In the genomic region with DNA sequence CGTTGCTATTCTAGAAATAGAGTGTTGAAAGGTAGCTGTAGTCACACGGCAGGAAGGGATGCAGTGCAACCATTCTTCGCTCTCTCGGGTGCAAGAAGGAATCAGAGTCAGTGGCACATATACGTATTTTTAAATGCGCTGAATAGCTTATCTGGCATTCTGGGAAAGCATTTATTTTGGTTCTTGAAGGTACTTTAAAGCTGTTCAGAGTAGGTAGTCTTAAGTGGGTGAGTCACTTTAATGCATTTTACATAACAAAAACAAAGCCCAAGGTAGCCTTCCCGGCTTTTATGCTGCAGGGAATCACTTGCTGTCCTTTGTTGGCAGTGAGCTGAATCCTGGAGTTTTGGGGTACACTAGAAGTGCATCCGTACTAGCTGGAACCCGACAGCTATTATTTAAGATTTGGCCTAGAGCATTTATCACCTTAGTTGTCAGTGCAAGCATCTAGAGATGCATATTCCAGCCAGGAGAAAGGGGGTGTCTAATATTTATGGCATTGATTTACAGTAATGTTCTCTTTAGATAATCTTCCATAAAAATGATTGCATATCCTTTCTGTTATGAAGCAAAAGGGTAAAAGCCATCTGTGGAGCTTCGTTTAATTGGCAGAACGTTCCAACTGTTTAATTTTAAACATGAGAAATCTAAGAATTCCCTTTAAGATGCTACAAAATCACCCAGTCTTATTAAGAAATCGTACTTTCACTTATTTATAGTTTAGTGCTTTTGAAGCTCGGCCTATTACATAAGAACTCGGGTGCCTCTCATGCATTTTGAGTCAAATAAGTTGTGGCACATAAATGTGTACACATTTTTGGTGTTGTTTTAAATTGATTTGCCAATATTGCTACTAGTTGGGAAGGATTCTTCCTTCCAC, we compare ENCODE assay signal across 7 mouse cellular contexts. TPM values are rescaled to one million over a fixed set of nuclear protein-coding genes. Genes with fewer than 3 reads are reported as not detected.
DNase-seq lines count a peak whose midpoint lies in the region; ATAC-seq and TF ChIP-seq lines count a peak whose summit lies in the region.

No protein-coding gene starts in this region.

- H3K9me3 ChIP-seq in liver, embryonic 11.5 days (ENCODE audit: control insufficient read depth, low read length) = no peaks in the 10 kb centered on the region
- H3K9me3 ChIP-seq in liver, postnatal 0 days (ENCODE audit: low read length) = no peaks in the 10 kb centered on the region
- H3K9me3 ChIP-seq in midbrain, embryonic 16.5 days (replicated peaks; ENCODE audit: control insufficient read depth, low read length, poor library complexity, severe bottlenecking) = no peaks in the 10 kb centered on the region

- intact Hi-C loops in heart, postnatal 10 days (cut with DNase I) = loop anchor here (2.0 to 10.0 kb wide), 4 partner anchors 31 to 179 kb away; no protein-coding TSS in a partner anchor

- no peak overlapping the region for H3K27ac ChIP-seq in liver, embryonic 11.5 days (ENCODE audit: low read depth, low read length)
- no peak overlapping the region for H3K27ac ChIP-seq in liver, postnatal 0 days (ENCODE audit: low read depth)
- peak overlapping the region; percentile 98 for H3K27ac ChIP-seq in cortical plate, adult 2 months (ENCODE audit: insufficient read depth, low read length)
- peak overlapping the region; percentile 96 for H3K27ac ChIP-seq in midbrain, embryonic 16.5 days (ENCODE audit: low read length)

- DNase-seq in liver, embryonic 11.5 days (ENCODE audit: low spot score) = no peak
- no peak for DNase-seq in liver, postnatal 0 days
- peak; percentile 17 to 24 for DNase-seq in heart, postnatal 10 days
- no peak for DNase-seq in thymus, postnatal 14 days

- no peak for ATAC-seq in liver, embryonic 11.5 days (replicated peaks; ENCODE audit: low FRiP score)
- ATAC-seq in liver, postnatal 0 days = no peak
- no peak for ATAC-seq in midbrain, embryonic 16.5 days
- ATAC-seq in granulocyte monocyte progenitor cell, adult 5-6 weeks (replicated peaks; ENCODE audit: poor library complexity, severe bottlenecking) = no peak

- peaks cover 33% of the 10 kb centered on the region for H3K27me3 ChIP-seq in liver, embryonic 11.5 days (replicated peaks; ENCODE audit: control insufficient read depth, insufficient read depth, low read length)
- peaks cover 37% of the 10 kb centered on the region for H3K27me3 ChIP-seq in liver, postnatal 0 days (ENCODE audit: insufficient read depth, low read length)
- no peaks in the 10 kb centered on the region for H3K27me3 ChIP-seq in midbrain, embryonic 16.5 days (ENCODE audit: control insufficient read depth, insufficient read depth, low read depth, low read length)

- peak overlapping the region; percentile 67; the same call in 1 of the 2 replicates for H3K4me2 ChIP-seq in liver, embryonic 11.5 days
- no peak overlapping the region for H3K4me2 ChIP-seq in liver, postnatal 0 days (ENCODE audit: low read depth, low read length)
- H3K4me2 ChIP-seq in midbrain, embryonic 16.5 days (ENCODE audit: low read length) = peak overlapping the region; percentile 69

- 35% methylated on average over 14 of the region's 14 CpGs for WGBS in liver, embryonic 11.5 days
- 39% methylated on average over 14 of the region's 14 CpGs for WGBS in liver, postnatal 0 days (ENCODE audit: insufficient replicate concordance)
- WGBS in midbrain, embryonic 16.5 days = 15% methylated on average over 14 of the region's 14 CpGs

- TF ChIP-seq POLR2A in cortical plate, adult 2 months (IDR thresholded peaks at IDR 0.05; ENCODE audit: extremely low read depth, insufficient read depth, low read length) = peak; percentile 47; the same call in 1 of the 2 replicates

- no peaks in the 10 kb centered on the region for H3K36me3 ChIP-seq in liver, embryonic 11.5 days (ENCODE audit: control insufficient read depth, insufficient read depth, low read length)
- H3K36me3 ChIP-seq in liver, postnatal 0 days (replicated peaks; ENCODE audit: insufficient read depth, low read length) = no peaks in the 10 kb centered on the region
- H3K36me3 ChIP-seq in midbrain, embryonic 16.5 days (ENCODE audit: control insufficient read depth, insufficient read depth, low read length) = no peaks in the 10 kb centered on the region

- no peak for TF ChIP-seq CTCF in liver, postnatal 0 days (IDR thresholded peaks at IDR 0.05; ENCODE audit: low read depth)
- no peak for TF ChIP-seq CTCF in cortical plate, adult 2 months (IDR thresholded peaks at IDR 0.05; ENCODE audit: extremely low read depth, insufficient read depth, low read length)

- H3K4me1 ChIP-seq in liver, embryonic 11.5 days (replicated peaks; ENCODE audit: control insufficient read depth, insufficient read depth, low read length) = no peaks in the 10 kb centered on the region; the same call in 1 of the 2 replicates
- H3K4me1 ChIP-seq in liver, postnatal 0 days (ENCODE audit: insufficient read depth) = peaks cover 6% of the 10 kb centered on the region
- H3K4me1 ChIP-seq in cortical plate, adult 2 months (ENCODE audit: control insufficient read depth, insufficient read depth, low read length) = no peaks in the 10 kb centered on the region; the same call in 1 of the 2 replicates
- H3K4me1 ChIP-seq in midbrain, embryonic 16.5 days (ENCODE audit: control insufficient read depth, insufficient read depth, low read length) = peaks cover 4% of the 10 kb centered on the region

- H3K4me3 ChIP-seq in liver, embryonic 11.5 days (ENCODE audit: low read depth, low read length) = peak overlapping the region; percentile 47; the same call in 1 of the 2 replicates
- H3K4me3 ChIP-seq in liver, postnatal 0 days (ENCODE audit: low read depth, low read length) = no peak overlapping the region
- H3K4me3 ChIP-seq in cortical plate, adult 2 months (ENCODE audit: insufficient read depth, low read length) = peak overlapping the region; percentile 76
- peak overlapping the region; percentile 59 for H3K4me3 ChIP-seq in midbrain, embryonic 16.5 days (ENCODE audit: low read depth, low read length)

- H3K9ac ChIP-seq in liver, embryonic 11.5 days (ENCODE audit: low read depth, low read length) = no peak overlapping the region
- no peak overlapping the region for H3K9ac ChIP-seq in liver, postnatal 0 days (replicated peaks)
- peak overlapping the region; percentile 92 for H3K9ac ChIP-seq in midbrain, embryonic 16.5 days (ENCODE audit: low read depth, low read length)

- TF ChIP-seq EP300 in liver, postnatal 0 days (IDR thresholded peaks at IDR 0.05; ENCODE audit: low read depth) = no peak

RNA-seq across cellular contexts. Expression of a gene that starts 1.6 kb away (rescaled TPM):
- polyA plus RNA-seq in liver, embryonic 11.5 days (2014; fragmentation: Nextera tagmentation; extraction: Ambion mirVana) = 3.0 TPM in 2 replicates
- 0.25 and 0.50 TPM in 2 replicates for polyA plus RNA-seq in liver, postnatal 0 days (2015; fragmentation: Nextera tagmentation; extraction: Ambion mirVana)
- polyA plus RNA-seq in cortical plate, adult 2 months (2012; rRNA removed) = 77.3 and 82.2 TPM in 2 replicates
- 10 to 100 TPM; 67.1 to 70.1 TPM for total RNA-seq in heart, postnatal 10 days (2021)
- 36.4 and 36.9 TPM in 2 replicates for polyA plus RNA-seq in midbrain, embryonic 16.5 days (2015; fragmentation: Nextera tagmentation; extraction: Ambion mirVana)
- not detected in 2 replicates for total RNA-seq in granulocyte monocyte progenitor cell, adult 5-6 weeks (2014; fragmentation: Nextera tagmentation)
- not detected in 2 replicates for total RNA-seq in granulocyte monocyte progenitor cell, adult 5-6 weeks (2017)

Comparison
In these comparisons a context has a peak if more than half of its experiments do, and no peak if none do; other contexts are left out.
1. DNase-seq: peak in heart, postnatal 10 days (2 of 2); none in liver, embryonic 11.5 days (single experiment), liver, postnatal 0 days (single experiment) and thymus, postnatal 14 days (single experiment).
2. H3K27ac ChIP-seq: peak in cortical plate, adult 2 months (single experiment) and midbrain, embryonic 16.5 days (single experiment); none in liver, embryonic 11.5 days (single experiment) and liver, postnatal 0 days (single experiment).